Mouse (Mus musculus) liver, embryonic 16.5 days (tissue): Measurements from ENCODE around the gene Lrrc7. TPM values are rescaled to one million over a fixed set of nuclear protein-coding genes. Genes with fewer than 3 reads are reported as not detected.

Experiments
- ATAC-seq: fragments of 200-750 bp; cut with Nextera tagmentation; 2 replicates; pipeline ENCODE4 v1.8.0; 2017; ENCODE audit warnings: low read depth, mild to moderate bottlenecking, moderate number of reproducible peaks, moderate library complexity
- H3K27ac ChIP-seq: fragments of 300-500 bp; sonication (generic); 2 replicates; pipeline ENCODE4 v1.5.1; 2014; ENCODE audit warnings: mild to moderate bottlenecking, low read length
- H3K27me3 ChIP-seq: fragments of 300-500 bp; sonication (generic); 2 replicates; pipeline ENCODE4 v1.6.1; 2014; ENCODE audit warnings: low read depth, low read length, mixed read lengths; ENCODE audit not compliant: control insufficient read depth, insufficient read depth
- H3K36me3 ChIP-seq: fragments of 300-500 bp; sonication (generic); 2 replicates; pipeline ENCODE4 v1.6.1; 2014; ENCODE audit warnings: mild to moderate bottlenecking; ENCODE audit not compliant: control insufficient read depth, insufficient read depth
- H3K4me1 ChIP-seq: fragments of 300-500 bp; sonication (generic); 2 replicates; pipeline ENCODE4 v1.6.1; 2014; ENCODE audit warnings: low read depth, low read length, mixed read lengths; ENCODE audit not compliant: control insufficient read depth
- H3K4me2 ChIP-seq: fragments of 300-500 bp; sonication (generic); 2 replicates; pipeline ENCODE4 v1.6.1; 2014; ENCODE audit warnings: low read depth, low read length, mixed read lengths
- H3K4me3 ChIP-seq: fragments of 300-500 bp; sonication (generic); 2 replicates; pipeline ENCODE4 v1.5.1; 2014; ENCODE audit warnings: low read depth, mild to moderate bottlenecking, low read length
- H3K9ac ChIP-seq: fragments of 300-500 bp; sonication (generic); 2 replicates; pipeline ENCODE4 v1.6.1; 2014; ENCODE audit warnings: low read depth, low read length
- H3K9me3 ChIP-seq: fragments of 300-500 bp; sonication (generic); replicated peaks from 2 replicates; pipeline ENCODE4 v1.6.1; 2016; ENCODE audit warnings: low read length; ENCODE audit not compliant: control insufficient read depth
- WGBS: fragments of 180-500 bp; shearing (Covaris S2); extraction: QIAGEN DNeasy Blood & Tissue Kit; methylation state at CpG from one replicate; pipeline ENCODE4 v1.1.7; 2014; ENCODE audit not compliant: insufficient replicate concordance; 5-methylcytosine and 5-hydroxymethylcytosine counted together
- polyA plus RNA-seq: library from polyadenylated mRNA; unstranded; fragments of >200 nt; fragmentation: Nextera tagmentation; extraction: Ambion mirVana; gene quantifications from 2 replicates; pipeline ENCODE4 v1.2.1, GENCODE M21; 2015

Gene Lrrc7
- polyA plus RNA-seq, 1 experiment from 2014 or later: 0.01 TPM

GRCm38 (mm10) chr3:158552105-158552504, 9.9 kb downstream of the Lrrc7 start:
- no peak overlapping the region for H3K4me3 ChIP-seq
- H3K4me1 ChIP-seq: no peaks in the 10 kb centered on the region
- no peak overlapping the region for H3K9ac ChIP-seq
- no peak overlapping the region for H3K27ac ChIP-seq
- no peak for ATAC-seq
- no peaks in the 10 kb centered on the region for H3K9me3 ChIP-seq
- whole genome bisulfite sequencing: 57% methylated on average over 5 of the region's 5 CpGs
- no peaks in the 10 kb centered on the region for H3K36me3 ChIP-seq
- H3K4me2 ChIP-seq: no peak overlapping the region
- no peaks in the 10 kb centered on the region for H3K27me3 ChIP-seq

GRCm38 (mm10) chr3:158543481-158543880, 18.5 kb downstream of the Lrrc7 start:
- H3K9ac ChIP-seq: no peak overlapping the region
- no peak overlapping the region for H3K4me2 ChIP-seq
- no peak overlapping the region for H3K27ac ChIP-seq
- no peaks in the 10 kb centered on the region for H3K9me3 ChIP-seq
- no peak for ATAC-seq
- no peak overlapping the region for H3K4me3 ChIP-seq
- WGBS: 55% methylated on average over 3 of the region's 3 CpGs
- H3K36me3 ChIP-seq: no peaks in the 10 kb centered on the region
- no peaks in the 10 kb centered on the region for H3K4me1 ChIP-seq
- no peaks in the 10 kb centered on the region for H3K27me3 ChIP-seq

- Histone ChIP-seq H3K4me1 (no peaks in the 10 kb centered on the region), H3K9ac (no peak overlapping the region), H3K27ac (no peak overlapping the region), H3K4me3 (no peak overlapping the region), H3K27me3 (no peaks in the 10 kb centered on the region), H3K9me3 (no peaks in the 10 kb centered on the region), H3K36me3 (no peaks in the 10 kb centered on the region), H3K4me2 (no peak overlapping the region)
- no peak for ATAC-seq
- 50% methylated on average over 2 of the region's 2 CpGs for WGBS
Observed at GRCm38 (mm10) chr3:158532859-158533258, 29.2 kb downstream of the Lrrc7 start.

GRCm38 (mm10) chr3:158528471-158528870, 33.5 kb downstream of the Lrrc7 start:
- H3K4me3 ChIP-seq: no peak overlapping the region
- no peak overlapping the region for H3K4me2 ChIP-seq
- H3K27ac ChIP-seq: no peak overlapping the region
- no peak for ATAC-seq
- WGBS: 23% methylated on average over 1 of the region's 1 CpGs
- no peaks in the 10 kb centered on the region for H3K36me3 ChIP-seq
- H3K9me3 ChIP-seq: no peaks in the 10 kb centered on the region
- no peaks in the 10 kb centered on the region for H3K27me3 ChIP-seq
- H3K9ac ChIP-seq: no peak overlapping the region
- no peaks in the 10 kb centered on the region for H3K4me1 ChIP-seq

- 46% methylated on average over 1 of the region's 1 CpGs for WGBS
- H3K27ac ChIP-seq: no peak overlapping the region
- H3K9me3 ChIP-seq: no peaks in the 10 kb centered on the region
- ATAC-seq: no peak
- no peaks in the 10 kb centered on the region for H3K4me1 ChIP-seq
- no peaks in the 10 kb centered on the region for H3K27me3 ChIP-seq
- no peaks in the 10 kb centered on the region for H3K36me3 ChIP-seq
- no peak overlapping the region for H3K4me2 ChIP-seq
- H3K9ac ChIP-seq: no peak overlapping the region
- H3K4me3 ChIP-seq: no peak overlapping the region
Observed at GRCm38 (mm10) chr3:158493730-158494129, 68.3 kb downstream of the Lrrc7 start.

- H3K4me3 ChIP-seq: no peak overlapping the region
- no peaks in the 10 kb centered on the region for H3K4me1 ChIP-seq
- no peak for ATAC-seq
- WGBS: 58% methylated on average over 2 of the region's 2 CpGs
- no peak overlapping the region for H3K9ac ChIP-seq
- no peaks in the 10 kb centered on the region for H3K9me3 ChIP-seq
- H3K27ac ChIP-seq: no peak overlapping the region
- no peaks in the 10 kb centered on the region for H3K27me3 ChIP-seq
- H3K4me2 ChIP-seq: no peak overlapping the region
- H3K36me3 ChIP-seq: no peaks in the 10 kb centered on the region
Observed at GRCm38 (mm10) chr3:158479677-158480076, 82.3 kb downstream of the Lrrc7 start.

GRCm38 (mm10) chr3:158400600-158400999, 161.4 kb downstream of the Lrrc7 start:
- H3K9me3 ChIP-seq: no peaks in the 10 kb centered on the region
- H3K27me3 ChIP-seq: no peaks in the 10 kb centered on the region
- H3K4me3 ChIP-seq: no peak overlapping the region
- H3K36me3 ChIP-seq: no peaks in the 10 kb centered on the region
- 61% methylated on average over 1 of the region's 1 CpGs for WGBS
- H3K4me1 ChIP-seq: no peaks in the 10 kb centered on the region
- no peak overlapping the region for H3K27ac ChIP-seq
- no peak for ATAC-seq
- no peak overlapping the region for H3K9ac ChIP-seq
- H3K4me2 ChIP-seq: no peak overlapping the region

GRCm38 (mm10) chr3:158391534-158391933, 170.5 kb downstream of the Lrrc7 start:
- no peak overlapping the region for H3K9ac ChIP-seq
- H3K9me3 ChIP-seq: no peaks in the 10 kb centered on the region
- no peak for ATAC-seq

GRCm38 (mm10) chr3:158388076-158388454, 174.0 kb downstream of the Lrrc7 start:
- H3K9me3 ChIP-seq: no peaks in the 10 kb centered on the region
- no peak overlapping the region for H3K27ac ChIP-seq
- 12% methylated on average over 2 of the region's 2 CpGs for WGBS
- H3K4me3 ChIP-seq: no peak overlapping the region
- no peaks in the 10 kb centered on the region for H3K36me3 ChIP-seq
- no peak overlapping the region for H3K9ac ChIP-seq
- no peak overlapping the region for H3K4me2 ChIP-seq
- H3K4me1 ChIP-seq: no peaks in the 10 kb centered on the region
- no peak for ATAC-seq
- H3K27me3 ChIP-seq: no peaks in the 10 kb centered on the region

More at GRCm38 (mm10) chr3:158391534-158391933, 170.5 kb downstream of the Lrrc7 start:
- Histone ChIP-seq H3K27ac (no peak overlapping the region), H3K4me1 (no peaks in the 10 kb centered on the region), H3K27me3 (no peaks in the 10 kb centered on the region), H3K4me2 (no peak overlapping the region), H3K36me3 (no peaks in the 10 kb centered on the region), H3K4me3 (no peak overlapping the region)
